Mouse (Mus musculus): ENCODE measurements around the gene Hist2h2be.
A peak's percentile ranks its signal among the peaks of the same experiment; 100 is the strongest.

Hist2h2be gene

GRCm38 (mm10) chr3:96262216-96262875 is 41.4 kb downstream of the Hist2h2be start:
- DNase-seq (ENCODE audit: low spot score in 2 of 2): peak; percentile 73 to 75

DNA sequence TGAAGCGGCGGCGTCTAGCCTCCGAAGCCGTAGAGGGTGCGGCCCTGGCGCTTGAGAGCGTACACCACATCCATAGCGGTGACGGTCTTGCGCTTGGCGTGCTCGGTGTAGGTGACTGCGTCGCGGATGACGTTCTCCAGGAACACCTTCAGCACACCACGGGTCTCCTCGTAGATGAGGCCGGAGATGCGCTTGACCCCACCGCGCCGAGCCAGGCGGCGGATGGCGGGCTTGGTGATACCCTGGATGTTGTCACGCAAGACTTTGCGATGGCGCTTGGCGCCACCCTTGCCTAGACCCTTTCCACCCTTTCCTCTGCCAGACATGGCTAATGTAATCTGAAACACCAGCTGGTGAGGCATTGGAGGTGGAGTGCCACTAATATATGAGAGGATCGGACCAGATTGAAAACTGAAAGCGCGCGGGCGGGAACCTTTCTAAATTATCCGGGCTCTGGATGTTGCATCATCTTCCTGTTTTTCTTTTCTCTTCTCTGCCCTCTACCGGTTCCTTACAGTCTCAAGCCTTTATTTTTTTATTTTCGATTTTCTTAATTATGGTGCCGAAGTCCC is 42.1 kb downstream of the Hist2h2be start, which contains the start of gene Hist2h4:
Hist2h4 (minus strand) TSS at position 333 of the 572 bp plus-strand sequence.
- peak; percentile 96 to 97 for DNase-seq (ENCODE audit: low spot score in 2 of 2)

- DNase-seq (ENCODE audit: low spot score in 2 of 2): no peak
These were observed 42.9 kb downstream of the Hist2h2be start for GRCm38 (mm10) chr3:96263558-96264403.

DNA sequence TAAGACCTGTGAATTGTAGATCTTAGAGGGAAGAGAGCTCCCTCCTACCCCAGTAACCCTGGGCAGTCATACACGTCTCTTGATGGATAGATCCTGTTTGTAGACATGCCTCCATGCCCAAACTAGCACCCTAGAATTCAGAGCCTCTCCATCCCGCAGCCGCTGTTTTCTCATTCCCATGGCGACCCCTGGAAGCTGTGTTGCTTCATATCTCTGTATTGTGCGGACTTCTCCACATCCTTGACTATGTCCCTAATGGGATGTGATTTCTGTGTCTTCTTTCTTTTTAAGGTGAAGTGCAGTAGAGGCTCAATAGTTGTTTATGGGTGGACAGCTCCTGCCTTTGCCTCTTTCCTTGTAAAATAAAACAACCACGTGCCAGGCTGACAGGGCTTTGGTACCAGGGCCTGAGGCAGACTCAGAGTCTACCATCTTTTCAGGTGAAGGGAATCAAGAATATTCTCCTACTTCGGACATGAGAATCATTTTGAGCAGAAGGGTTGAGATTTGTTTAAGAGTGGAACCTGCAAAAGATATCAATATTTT is 43.6 kb downstream of the Hist2h2be start:
- DNase-seq (ENCODE audit: low spot score in 2 of 2): no peak

GRCm38 (mm10) chr3:96266132-96266710 is 45.3 kb downstream of the Hist2h2be start:
- DNase-seq (ENCODE audit: low spot score in 2 of 2): no peak

- DNase-seq (ENCODE audit: low spot score in 2 of 2): no peak
These were observed 46.6 kb downstream of the Hist2h2be start for GRCm38 (mm10) chr3:96267541-96267940.

DNA sequence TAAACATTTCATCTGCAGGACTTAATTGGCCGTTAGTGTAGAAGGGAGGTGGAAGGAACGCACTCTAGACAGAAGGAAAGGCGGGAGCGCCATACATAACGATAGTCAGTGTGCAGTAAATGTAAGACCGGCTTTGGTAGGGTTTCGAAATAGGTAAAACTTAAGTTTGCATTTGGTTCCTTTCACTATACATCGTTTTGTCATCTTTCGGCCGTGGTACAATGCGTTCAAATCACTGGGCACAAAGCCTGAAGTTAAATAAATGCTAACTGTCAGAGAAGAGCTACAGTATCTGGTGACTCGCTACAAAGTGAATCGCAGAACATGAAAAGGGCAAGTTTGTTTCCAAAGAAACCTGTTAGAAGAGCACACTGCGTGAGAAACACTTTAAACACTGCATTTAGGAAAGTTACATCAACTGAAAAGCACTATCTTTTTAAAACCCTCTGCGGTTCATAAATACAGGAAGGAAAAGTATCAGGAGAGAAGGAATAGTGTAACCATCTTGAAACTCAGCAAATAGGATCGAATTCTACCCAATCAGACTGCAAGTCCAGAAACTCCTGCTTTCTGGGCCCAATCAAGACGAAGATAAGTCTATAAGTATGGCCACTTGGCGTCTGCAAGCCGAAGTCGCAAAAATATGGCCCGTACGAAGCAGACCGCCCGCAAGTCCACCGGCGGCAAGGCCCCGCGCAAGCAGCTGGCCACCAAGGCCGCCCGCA is 47.3 kb downstream of the Hist2h2be start, which contains the start of gene Hist2h3b:
Hist2h3b (plus strand) TSS at position 604 of the 725 bp plus-strand sequence.
- peak; percentile 77 to 79 for DNase-seq (ENCODE audit: low spot score in 2 of 2)

- peak in 1 of 2 experiments; percentile 32 for DNase-seq (ENCODE audit: low spot score in 2 of 2)
These were observed 48.0 kb downstream of the Hist2h2be start for GRCm38 (mm10) chr3:96268776-96269378.

GRCm38 (mm10) chr3:96269511-96270474 is 48.9 kb downstream of the Hist2h2be start, which contains the start of gene Hist2h2bb:
Gene Hist2h2bb, plus strand, starts transcription at chr3:96269752.
- peak; percentile 89 to 92 for DNase-seq (ENCODE audit: low spot score in 2 of 2)
